ENCODE assay signal across 8 mouse cellular contexts in the genomic region with DNA sequence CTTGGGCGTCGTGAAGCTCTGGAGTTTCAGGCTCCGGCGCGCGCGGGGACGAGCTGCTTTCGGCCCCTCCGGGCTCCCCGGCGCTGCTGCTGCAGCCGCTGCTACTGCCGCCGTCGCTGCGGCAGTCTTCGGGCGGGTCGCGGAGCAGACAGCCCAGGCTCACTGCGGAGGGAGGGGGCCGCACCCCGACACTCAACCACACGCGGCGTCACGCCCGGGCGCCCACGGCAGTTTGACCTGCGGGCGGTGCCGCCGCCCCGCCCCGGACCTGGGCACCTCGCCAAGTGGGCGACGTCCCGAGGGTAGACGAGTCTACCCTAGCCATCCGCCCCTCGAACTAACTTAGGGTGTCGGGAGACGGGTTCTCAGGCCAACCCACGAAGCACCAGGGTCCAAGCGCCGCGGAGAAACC. TPM values are rescaled to one million over a fixed set of nuclear protein-coding genes. Genes with fewer than 3 reads are reported as not detected.
DNase-seq lines count a peak whose midpoint lies in the region; ATAC-seq and TF ChIP-seq lines count a peak whose summit lies in the region.

No protein-coding gene starts in this region.

- H3K4me3 ChIP-seq in layer of hippocampus, adult 2 months = peak overlapping the region; percentile 51
- H3K4me3 ChIP-seq in bone marrow macrophage, adult 2 months (ENCODE audit: insufficient read depth, low read length) = peak overlapping the region; percentile 53
- peak overlapping the region; percentile 51 for H3K4me3 ChIP-seq in forebrain, embryonic 16.5 days (replicated peaks; ENCODE audit: low read length)
- H3K4me3 ChIP-seq in lung, embryonic 15.5 days = peak overlapping the region; percentile 58

- peak; percentile 67 for ATAC-seq in forebrain, embryonic 16.5 days
- ATAC-seq in lung, embryonic 15.5 days (ENCODE audit: borderline replicate concordance, extremely low read depth, low FRiP score, low TSS enrichment) = peak; percentile 33; the same call in 1 of the 2 replicates

- no peak for DNase-seq in layer of hippocampus, adult 2 months (ENCODE audit: low spot score in 2 of 2)
- no peak for DNase-seq in layer of hippocampus, adult 11-12 months (ENCODE audit: low spot score)
- peak; percentile 42 to 43 for DNase-seq in kidney, adult 8-10 months
- DNase-seq in retina, embryonic 14.5 days (ENCODE audit: low spot score) = peak; percentile 46
- no peak for DNase-seq in T-cell, adult 2 months (ENCODE audit: low spot score)

- peak overlapping the region; percentile 46 for H3K9ac ChIP-seq in forebrain, embryonic 16.5 days (replicated peaks; ENCODE audit: low read depth, low read length)
- H3K9ac ChIP-seq in lung, embryonic 15.5 days = peak overlapping the region; percentile 43

- H3K9me3 ChIP-seq in forebrain, embryonic 16.5 days (ENCODE audit: control insufficient read depth, low read length) = no peaks in the 10 kb centered on the region
- no peaks in the 10 kb centered on the region for H3K9me3 ChIP-seq in lung, embryonic 15.5 days

- H3K36me3 ChIP-seq in forebrain, embryonic 16.5 days (ENCODE audit: control insufficient read depth, insufficient read depth) = no peaks in the 10 kb centered on the region
- no peaks in the 10 kb centered on the region for H3K36me3 ChIP-seq in lung, embryonic 15.5 days

- no peaks in the 10 kb centered on the region for H3K4me1 ChIP-seq in bone marrow macrophage, adult 2 months (ENCODE audit: control insufficient read depth, insufficient read depth, low read length)
- H3K4me1 ChIP-seq in forebrain, embryonic 16.5 days (replicated peaks; ENCODE audit: control insufficient read depth, insufficient read depth, low read length) = peaks cover 32% of the 10 kb centered on the region
- H3K4me1 ChIP-seq in lung, embryonic 15.5 days = peaks cover 32% of the 10 kb centered on the region

- H3K27ac ChIP-seq in layer of hippocampus, adult 2 months = no peak overlapping the region
- H3K27ac ChIP-seq in bone marrow macrophage, adult 2 months (ENCODE audit: insufficient read depth, low read depth, low read length) = no peak overlapping the region
- H3K27ac ChIP-seq in forebrain, embryonic 16.5 days (ENCODE audit: low read length) = no peak overlapping the region
- peak overlapping the region; percentile 56; the same call in 1 of the 2 replicates for H3K27ac ChIP-seq in lung, embryonic 15.5 days

- WGBS in forebrain, embryonic 16.5 days = under 1% methylated on average over 50 of the region's 50 CpGs
- WGBS in lung, embryonic 15.5 days = under 1% methylated on average over 47 of the region's 50 CpGs

- H3K27me3 ChIP-seq in forebrain, embryonic 16.5 days (replicated peaks; ENCODE audit: control insufficient read depth, insufficient read depth, low read length) = peaks cover 55% of the 10 kb centered on the region
- H3K27me3 ChIP-seq in lung, embryonic 15.5 days = peaks cover 75% of the 10 kb centered on the region

- no peak for TF ChIP-seq CTCF in layer of hippocampus, adult 2 months (conservative IDR thresholded peaks at IDR 0.05)
- no peak for TF ChIP-seq CTCF in bone marrow macrophage, adult 2 months (IDR thresholded peaks at IDR 0.05; ENCODE audit: low read depth, low read length)

- no peak for TF ChIP-seq POLR2A in bone marrow macrophage, adult 2 months (IDR thresholded peaks at IDR 0.05; ENCODE audit: borderline replicate concordance, low read depth, low read length)

- H3K4me2 ChIP-seq in forebrain, embryonic 16.5 days (ENCODE audit: low read length) = peak overlapping the region; percentile 96
- H3K4me2 ChIP-seq in lung, embryonic 15.5 days = peak overlapping the region; percentile 95

RNA-seq across cellular contexts. Expression of gene Ovol2, which starts 1.0 kb away (rescaled TPM):
- 1 to 10 TPM; 1.1 TPM for total RNA-seq in layer of hippocampus, adult 2 months (2021)
- polyA plus RNA-seq in bone marrow macrophage, adult 2 months (2012; ENCODE audit: insufficient read depth, insufficient read length, missing spikeins) = not detected in 2 replicates
- polyA plus RNA-seq in forebrain, embryonic 16.5 days (2015; fragmentation: Nextera tagmentation; extraction: Ambion mirVana) = not detected in 2 replicates
- polyA plus RNA-seq in lung, embryonic 15.5 days (2015; fragmentation: Nextera tagmentation; extraction: Ambion mirVana) = 4.8 and 5.5 TPM in 2 replicates

RNA-seq across cellular contexts. Expression of gene Kat14, which starts 37.8 kb away (rescaled TPM):
- total RNA-seq in layer of hippocampus, adult 2 months (2021) = 10 to 100 TPM; 31.4 to 32.7 TPM
- polyA plus RNA-seq in bone marrow macrophage, adult 2 months (2012; ENCODE audit: insufficient read depth, insufficient read length, missing spikeins) = 23.7 and 33.0 TPM in 2 replicates
- 28.3 and 29.2 TPM in 2 replicates for polyA plus RNA-seq in forebrain, embryonic 16.5 days (2015; fragmentation: Nextera tagmentation; extraction: Ambion mirVana)
- polyA plus RNA-seq in lung, embryonic 15.5 days (2015; fragmentation: Nextera tagmentation; extraction: Ambion mirVana) = 38.9 and 43.4 TPM in 2 replicates

RNA-seq across cellular contexts. Expression of gene Pet117, which starts 37.8 kb away (rescaled TPM):
- 1 to 10 TPM; 7.7 to 7.9 TPM for total RNA-seq in layer of hippocampus, adult 2 months (2021)
- polyA plus RNA-seq in bone marrow macrophage, adult 2 months (2012; ENCODE audit: insufficient read depth, insufficient read length, missing spikeins) = 3.6 TPM in 1 of 2 replicates, not detected in the other
- polyA plus RNA-seq in forebrain, embryonic 16.5 days (2015; fragmentation: Nextera tagmentation; extraction: Ambion mirVana) = 2.6 and 3.1 TPM in 2 replicates
- polyA plus RNA-seq in lung, embryonic 15.5 days (2015; fragmentation: Nextera tagmentation; extraction: Ambion mirVana) = 3.3 TPM in 1 of 2 replicates, not detected in the other

Comparison
In these comparisons a context has a peak if more than half of its experiments do, and no peak if none do; other contexts are left out.
1. DNase-seq: peak in kidney, adult 8-10 months (2 of 2) and retina, embryonic 14.5 days (single experiment); none in layer of hippocampus, adult 2 months (0 of 2), layer of hippocampus, adult 11-12 months (single experiment) and T-cell, adult 2 months (single experiment).
2. Peak in every context shown above with its lines, with median percentiles within 50 percentile points of each other: H3K4me3 ChIP-seq.